Mouse (Mus musculus) layer of hippocampus, postnatal 10 days (tissue): ENCODE results near the gene Adgrv1. TPM values are rescaled to one million over a fixed set of nuclear protein-coding genes. Genes with fewer than 3 reads are reported as not detected.
"Not testable (repeated sequence)": the region's sequence is repeated elsewhere in the genome, so short reads cannot be mapped to it uniquely, and the experiment has no call there.

Experiments used
- DNase-seq, 2 experiments: peaks; one replicate each; pipeline ENCODE4 v3.0.0; 2021; ENCODE audit warnings: low spot score in 2 of 2
- total RNA-seq, 2 experiments: library from RNA; stranded (reverse); gene quantifications; 2 replicates each; pipeline ENCODE4 v1.2.3; 2021

Gene Adgrv1
- total RNA-seq, 2 experiments from 2014 or later = 5.9 to 6.0 TPM

DNA sequence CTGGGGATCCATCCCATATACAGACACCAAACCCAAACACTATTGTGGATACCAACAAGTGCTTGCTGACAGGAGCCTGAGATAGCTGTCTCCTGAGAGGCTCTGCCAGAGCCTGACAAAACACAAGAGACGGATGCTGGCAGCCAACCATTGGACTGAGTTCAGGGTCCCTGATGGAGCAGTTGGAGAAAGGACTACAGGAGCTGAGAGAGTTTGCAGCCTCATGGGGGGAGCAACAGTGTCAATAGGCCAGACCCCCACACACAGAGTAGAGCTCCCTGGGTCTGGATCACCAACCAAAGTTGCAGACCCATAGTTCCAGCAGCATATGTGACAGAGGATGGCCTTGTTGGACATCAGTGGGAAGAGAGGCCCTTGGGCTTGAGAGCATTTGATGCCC, 5.1 kb downstream of the Adgrv1 start:
- not testable (repeated sequence) for DNase-seq

DNA sequence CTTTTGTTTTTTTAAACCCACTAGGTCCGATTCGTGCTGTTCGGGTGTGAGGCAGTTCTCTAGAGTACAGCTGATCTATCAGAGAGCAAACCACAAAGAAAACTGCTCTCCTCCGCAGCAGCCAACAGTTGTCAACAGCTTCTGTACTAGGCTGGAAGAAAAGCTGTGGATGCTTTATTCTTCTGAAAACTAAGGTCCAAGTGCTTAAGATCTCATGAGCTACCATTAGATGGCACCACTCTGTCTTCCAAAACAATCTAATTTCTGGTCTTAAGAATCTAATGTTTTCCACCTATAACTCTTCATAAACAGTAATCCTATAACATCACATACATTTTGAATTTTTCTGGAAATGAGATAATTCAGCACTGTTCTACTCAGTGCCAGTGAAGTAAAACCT, 22.6 kb downstream of the Adgrv1 start:
- DNase-seq = no peak

DNA sequence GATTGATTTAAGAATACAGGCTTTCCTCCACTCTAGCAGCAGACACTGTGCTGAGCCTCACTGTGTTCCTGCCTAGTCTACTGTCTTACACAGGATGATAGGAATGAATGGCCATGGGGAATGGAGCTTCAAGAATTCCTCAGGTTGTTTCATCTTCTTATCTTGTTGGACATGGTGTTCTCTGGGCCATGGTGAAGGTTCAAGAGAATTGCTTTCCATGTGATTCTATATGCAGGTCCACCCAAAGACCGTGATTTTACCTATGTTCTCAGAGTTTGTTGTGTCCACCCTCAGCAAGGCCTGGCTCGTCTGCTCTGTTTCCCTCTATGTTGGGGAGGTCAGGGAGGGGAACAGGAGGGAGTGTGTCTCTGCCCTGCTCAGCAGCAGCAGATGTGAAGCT, 26.0 kb downstream of the Adgrv1 start:
- no peak for DNase-seq

DNA sequence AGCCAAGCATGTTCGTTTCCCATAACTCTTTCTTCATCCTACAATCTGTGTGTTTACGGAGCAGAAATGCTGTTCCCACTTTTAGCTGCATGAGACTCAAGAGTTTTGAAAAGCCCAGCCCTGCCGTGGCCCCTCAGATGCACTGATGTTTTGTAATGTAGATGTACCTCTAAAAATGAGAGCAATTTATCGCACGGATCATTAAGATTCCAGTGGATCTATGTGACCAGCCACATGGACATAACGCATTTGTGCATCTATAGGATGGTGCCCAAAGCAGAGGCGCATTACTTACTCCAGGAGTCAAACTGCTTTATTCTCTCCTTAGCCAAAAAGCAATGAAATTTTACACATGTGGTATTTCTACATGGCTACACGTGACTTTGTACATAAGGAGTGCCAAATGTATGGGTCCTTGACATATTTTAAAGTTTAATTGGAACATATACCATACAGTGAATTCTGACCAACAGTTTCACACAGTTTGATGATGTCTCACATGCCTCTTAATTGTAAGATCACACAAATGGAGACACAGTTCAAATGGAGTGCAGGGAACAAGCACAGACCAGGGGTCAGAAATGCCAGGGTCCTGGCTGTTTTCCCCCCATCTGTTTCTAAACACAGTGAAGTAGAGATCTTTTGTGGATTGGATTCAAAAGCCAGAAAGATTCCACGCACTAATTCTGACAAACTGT, 35.9 kb downstream of the Adgrv1 start:
- no peak for DNase-seq

DNA sequence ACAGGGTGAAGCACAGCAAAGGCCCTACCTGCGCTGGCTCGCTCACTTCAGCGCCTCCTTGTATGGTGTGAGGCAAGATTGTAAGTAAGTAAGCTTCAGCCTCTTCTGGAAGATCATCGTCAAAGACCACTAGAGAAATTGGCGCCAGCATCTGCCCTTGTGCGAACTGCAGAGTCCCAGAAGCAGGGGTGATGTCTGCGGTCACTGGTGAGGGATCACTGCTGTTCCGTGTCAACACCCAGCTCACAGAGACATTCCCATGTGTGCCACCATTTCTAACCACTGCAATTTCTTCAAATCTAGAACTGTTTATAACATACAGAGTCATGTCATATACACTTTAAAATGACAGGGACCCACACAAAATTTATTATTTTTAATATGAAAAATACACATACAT, 54.3 kb downstream of the Adgrv1 start:
- no peak for DNase-seq

DNA sequence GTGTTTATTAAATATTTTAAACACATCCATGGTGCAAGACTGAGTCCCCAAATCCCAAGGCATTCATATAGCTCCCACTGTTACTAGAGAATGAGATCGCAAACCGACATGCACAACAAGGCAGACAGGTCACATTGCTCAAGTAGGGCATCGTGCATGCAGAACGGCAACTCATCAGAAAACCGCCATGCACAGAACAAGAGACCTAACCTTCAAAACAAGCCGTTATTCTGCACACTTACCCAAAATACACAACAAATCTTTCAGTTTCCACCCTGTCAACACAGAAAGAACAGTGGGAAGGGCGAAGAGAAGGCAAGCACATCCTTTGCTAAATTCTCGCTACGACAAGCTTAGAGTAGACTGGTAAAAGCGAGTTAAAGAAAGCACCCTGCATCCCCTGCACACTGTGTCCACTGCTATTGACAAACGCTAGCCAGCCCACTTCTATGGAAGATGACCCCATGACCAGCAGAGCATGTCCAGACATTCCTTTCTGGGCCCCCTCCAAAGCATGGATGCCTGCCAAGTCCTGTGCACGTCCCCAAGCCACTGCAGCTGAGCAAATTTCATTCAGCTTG, 62.6 kb downstream of the Adgrv1 start:
- peak; percentile 34 to 39 for DNase-seq

DNA sequence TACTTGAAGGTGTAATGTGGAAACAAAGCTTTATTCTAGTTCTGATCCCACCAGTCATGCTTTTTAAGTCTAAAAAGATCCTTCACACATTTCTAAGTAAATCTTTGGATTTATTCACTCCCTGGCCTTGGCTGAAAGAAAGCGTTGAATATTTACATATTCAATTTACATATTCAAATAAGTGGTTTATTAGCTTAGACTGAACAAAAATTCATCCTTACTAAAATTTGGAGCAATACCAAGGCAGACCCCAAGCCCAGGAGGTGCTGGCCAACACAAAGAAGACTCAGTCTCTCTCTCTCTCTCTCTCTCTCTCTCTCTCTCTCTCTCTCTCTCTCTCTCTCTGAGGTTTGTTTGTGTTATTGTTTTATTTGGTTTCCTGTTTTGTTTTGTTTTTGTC, 82.9 kb downstream of the Adgrv1 start:
- no peak for DNase-seq

DNA sequence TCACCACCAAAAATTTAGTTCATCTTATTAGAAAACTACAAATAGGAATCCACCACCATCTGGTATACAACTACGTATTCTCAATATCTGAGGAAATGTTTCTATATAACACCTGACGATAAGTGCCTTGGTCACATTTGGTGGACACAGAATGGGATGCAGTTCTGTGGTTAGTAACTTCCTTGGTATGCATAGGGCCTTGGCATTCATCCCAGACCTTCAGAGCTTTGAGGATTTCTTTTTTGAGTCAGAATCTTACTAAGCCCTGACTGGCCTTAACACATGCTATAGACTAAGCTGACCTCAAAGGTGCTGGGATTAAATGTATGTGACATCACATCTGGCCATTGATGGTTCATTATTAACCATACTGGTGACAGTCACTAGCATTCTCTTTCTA, 98.0 kb downstream of the Adgrv1 start:
- DNase-seq = no peak

DNA sequence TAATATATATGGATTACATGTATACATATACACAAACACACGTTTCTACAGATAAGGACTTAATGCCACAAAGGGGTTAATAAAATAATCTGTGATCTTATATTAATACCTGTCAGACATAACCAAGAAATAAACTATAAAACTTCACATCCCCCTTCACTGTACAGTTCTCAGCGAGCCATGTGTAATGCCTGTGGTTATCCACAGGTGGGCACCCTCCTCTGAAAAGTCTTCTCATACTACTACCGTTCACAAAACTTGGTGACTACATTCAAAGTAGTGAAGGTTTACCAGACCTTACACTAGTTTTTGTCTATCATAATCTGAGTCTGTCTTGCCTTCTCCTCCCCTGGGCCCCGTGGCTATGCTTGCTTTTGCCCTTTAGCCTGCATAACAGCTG, 106.3 kb downstream of the Adgrv1 start:
- no peak for DNase-seq

DNA sequence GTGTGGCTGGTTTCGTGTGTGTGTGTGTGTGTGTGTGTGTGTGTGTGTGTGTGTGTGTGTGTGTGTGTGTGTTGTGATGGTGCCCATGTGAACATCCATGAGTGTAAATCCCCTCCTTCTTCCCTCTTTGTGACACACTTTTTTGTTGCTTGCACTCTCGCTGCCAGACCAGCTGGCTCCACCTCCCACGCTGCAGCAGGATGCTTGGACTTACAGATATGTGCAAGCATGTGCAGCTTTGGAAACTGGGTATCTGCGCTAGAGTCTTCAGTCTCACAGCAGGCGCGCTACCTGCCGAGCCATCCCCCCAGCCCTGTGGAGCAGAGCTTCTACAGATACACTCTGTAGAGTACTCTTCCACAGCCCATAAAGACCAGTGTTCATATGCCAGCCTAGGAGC, 122.8 kb downstream of the Adgrv1 start:
- DNase-seq = peak; percentile 29 to 44

DNA sequence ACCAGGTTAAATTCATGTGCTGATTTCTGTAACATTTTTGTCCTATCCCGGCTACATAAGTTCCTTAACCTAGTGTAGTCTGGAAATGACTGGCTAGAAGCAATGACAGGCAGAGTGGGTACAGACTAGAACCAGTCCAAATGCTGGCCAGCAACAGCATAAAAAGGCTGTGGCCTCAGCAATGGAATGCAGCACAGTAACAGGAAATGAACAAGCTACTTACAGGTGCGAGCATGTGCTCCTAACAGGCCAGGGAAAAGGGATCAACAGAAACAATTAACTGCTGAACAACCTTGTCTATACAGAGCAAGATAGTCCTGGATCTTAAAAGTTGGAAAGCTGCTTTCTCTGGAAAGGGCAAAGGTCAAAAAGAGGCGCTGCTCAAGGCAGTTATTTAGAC, 135.9 kb downstream of the Adgrv1 start:
- DNase-seq = no peak

DNA sequence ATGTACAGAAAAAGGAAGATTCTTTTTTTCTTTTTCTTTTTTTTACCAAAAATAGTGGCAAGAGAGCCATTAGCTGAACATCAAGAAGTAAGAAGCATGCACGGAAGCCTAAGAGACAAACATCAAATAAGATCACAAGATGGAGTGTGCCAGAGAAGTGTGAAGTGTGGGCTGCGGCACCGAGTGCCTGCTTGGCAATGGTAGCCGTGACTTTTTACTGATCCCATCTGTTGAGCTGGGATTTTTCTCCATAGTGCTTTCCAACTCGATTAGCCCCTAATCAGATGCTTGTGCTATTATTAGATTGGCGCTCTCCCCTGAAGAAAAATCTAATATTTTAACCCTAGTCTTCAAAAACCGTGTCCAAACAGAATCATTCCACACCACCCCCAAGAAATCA, 141.0 kb downstream of the Adgrv1 start:
- peak in 1 of 2 experiments; percentile 10 for DNase-seq

DNA sequence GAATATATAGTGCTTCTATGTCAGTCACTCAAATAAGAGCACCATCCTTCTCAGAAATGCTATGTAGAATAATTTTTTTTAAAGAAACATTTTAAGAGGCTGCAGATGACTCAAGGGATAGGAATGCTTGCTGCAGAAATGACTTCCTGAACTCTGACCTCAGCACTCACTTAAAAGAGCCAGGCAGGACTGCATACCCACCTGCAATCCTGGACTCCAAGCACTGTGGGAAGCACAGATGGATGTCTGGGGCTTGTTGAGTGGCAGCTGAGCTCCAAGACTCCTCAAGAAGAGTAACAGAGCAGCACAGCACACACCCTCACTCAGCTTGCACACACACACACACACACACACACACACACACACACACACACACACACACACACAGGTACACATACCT, 146.0 kb downstream of the Adgrv1 start:
- no peak for DNase-seq

DNA sequence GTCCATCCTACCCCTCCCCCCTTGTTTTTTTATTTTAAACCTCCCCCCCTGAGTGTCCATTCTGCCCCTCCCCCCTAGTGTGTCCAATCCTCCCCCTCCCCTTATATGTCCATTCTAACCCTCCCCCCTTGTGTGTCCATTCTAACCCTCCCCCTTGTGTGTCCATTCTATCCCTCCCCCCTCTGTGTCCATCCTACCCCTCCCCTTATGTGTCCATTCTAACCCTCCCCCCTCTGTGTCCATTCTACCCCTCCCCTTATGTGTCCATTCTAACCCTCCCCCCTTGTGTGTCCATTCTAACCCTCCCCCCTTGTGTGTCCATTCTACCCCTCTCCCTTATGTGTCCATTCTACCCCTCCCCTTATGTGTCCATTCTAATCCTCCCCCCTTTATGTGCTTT, 159.2 kb downstream of the Adgrv1 start:
- DNase-seq = no peak

DNA sequence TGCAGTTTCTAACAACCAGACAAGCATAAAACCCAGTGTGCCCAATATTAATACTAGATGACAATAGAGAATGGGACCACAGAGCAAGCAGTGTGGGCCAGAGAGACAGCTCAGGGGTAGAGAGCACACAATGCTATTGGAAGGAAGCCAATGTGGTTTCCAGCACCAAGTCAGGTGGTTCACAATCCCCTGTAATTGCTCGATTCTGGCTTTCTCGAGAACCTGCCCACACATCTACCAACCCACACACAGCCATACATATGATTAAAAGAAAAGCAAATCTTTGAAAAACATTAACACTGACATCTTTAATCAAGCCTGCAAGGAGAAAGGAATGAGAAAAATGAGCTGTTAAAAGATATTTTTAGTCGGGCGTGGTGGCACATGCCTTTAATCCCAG, 166.3 kb downstream of the Adgrv1 start:
- DNase-seq = no peak

DNA sequence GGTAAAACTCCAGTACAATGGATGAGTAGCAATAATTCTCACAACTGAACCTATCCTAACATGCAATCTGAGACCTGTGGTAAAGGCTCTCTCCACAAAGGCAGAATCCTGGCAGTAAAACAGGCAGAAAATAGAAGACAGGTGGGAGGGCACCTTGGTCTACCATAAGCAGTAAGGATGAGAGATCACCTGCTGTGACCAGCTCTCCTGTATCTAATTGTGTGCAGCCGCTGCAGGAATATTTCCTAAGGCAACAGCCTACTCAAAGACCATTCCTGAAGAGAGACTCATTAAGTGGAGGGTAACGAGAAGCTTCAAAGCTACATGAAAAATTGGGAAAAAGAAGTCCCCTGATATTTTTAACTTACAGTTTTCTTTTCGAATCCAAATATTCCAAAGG, 167.2 kb downstream of the Adgrv1 start:
- no peak for DNase-seq

DNA sequence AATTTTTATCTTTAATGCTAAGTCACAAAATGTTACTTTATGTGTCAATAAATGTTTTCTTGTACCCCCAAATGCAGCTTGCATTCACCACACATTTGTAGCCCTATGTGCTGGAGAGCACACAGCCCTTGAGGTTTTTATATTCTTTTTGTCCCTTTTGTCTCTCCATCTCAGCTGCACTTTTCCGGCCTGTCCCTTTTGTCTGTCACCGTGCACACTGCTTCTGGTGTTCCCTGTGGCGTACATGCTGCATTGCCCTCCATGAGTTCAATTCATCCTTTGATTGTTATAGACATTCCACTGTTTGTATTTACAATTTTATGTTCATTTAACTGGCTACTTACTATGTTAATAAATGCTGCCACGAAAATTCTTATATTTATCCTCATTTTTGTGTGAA, 183.3 kb downstream of the Adgrv1 start:
- DNase-seq = no peak

DNA sequence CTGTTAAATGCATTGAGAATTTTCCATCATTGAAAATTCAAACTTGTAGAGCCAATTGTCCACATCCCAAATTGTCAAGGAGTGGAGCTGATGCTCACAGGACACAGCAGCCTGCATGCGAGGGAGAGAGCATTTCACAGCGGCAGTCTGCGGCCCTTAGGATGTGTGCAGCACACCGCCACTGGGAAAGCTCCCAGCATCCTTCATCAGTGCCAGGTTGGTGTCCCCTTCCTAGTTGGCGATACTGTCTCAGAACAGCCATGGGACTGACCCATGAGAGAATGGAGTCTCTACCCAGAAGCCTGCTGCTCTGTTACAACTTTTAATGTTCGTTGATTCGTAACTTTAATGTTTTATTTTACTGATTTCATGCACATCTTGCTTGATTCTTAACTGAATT, 183.8 kb downstream of the Adgrv1 start:
- DNase-seq = no peak

DNA sequence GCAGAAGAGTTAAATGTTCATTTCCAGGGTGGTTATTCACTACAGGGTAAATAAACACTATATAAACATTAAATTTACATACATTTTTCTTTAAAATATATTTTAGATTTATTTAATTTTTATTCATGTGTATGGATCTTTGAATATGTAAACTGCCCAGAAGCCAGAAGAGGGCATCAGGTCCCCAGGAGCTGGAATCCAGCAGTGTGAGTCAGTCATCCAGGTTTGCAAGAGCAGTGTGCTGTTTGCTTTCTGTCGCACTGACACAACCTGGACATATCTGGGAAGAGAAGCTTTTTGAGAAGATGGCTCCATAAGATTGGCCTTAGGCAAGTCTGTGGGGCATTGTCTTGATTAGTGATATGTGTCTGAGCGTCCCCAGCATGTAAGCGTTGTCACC, 191.5 kb downstream of the Adgrv1 start:
- DNase-seq = no peak

DNA sequence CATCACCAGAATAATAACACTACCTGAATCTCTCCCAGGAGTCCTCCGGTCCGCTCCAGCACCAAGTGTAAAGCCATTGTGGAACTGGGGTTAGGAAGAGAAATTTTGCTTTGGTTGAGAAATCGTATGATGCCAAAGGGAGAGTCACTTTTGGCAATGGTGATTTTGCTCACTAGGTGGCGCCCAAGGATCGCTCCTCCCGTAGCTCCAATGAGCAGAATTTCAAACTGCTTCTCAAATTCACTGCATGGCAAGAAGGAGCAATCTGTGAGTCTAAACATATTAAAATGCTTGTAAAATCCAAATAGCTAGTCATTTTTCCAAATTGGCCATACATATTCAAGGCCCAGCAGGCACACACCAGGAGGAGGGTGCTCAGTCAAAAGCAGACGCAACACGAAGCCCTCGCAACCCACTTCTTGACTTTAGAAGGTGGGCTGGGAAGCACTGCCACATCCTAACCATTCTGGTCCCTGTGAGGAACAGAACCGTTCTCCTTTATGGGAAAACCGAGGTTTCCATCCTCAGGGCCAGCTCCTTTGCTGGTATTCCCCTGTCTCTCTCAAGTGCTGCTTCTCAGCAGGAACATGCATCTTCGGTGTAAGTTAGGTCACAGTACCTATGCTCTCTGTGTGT, 193.4 kb downstream of the Adgrv1 start:
- peak; percentile 91 for DNase-seq

DNA sequence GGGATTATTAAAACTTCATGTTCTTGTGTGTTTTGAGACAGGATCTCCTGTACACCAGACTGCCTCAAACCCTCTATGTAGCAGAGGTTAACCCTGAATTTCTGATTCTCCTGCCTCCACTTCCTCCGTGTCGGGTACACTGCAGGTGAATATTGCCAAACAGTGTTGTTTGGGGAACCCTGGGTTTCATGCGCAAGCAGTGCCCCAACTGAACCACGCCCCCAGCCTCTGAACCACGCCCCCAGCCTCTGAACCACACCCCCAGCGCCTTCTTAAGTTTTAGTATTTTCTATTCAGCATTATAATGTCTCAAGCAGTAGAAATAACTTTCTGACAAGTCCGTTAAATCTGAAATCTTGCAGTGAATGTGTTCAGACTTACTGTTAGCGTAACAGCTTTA, 195.9 kb downstream of the Adgrv1 start:
- DNase-seq = no peak

DNA sequence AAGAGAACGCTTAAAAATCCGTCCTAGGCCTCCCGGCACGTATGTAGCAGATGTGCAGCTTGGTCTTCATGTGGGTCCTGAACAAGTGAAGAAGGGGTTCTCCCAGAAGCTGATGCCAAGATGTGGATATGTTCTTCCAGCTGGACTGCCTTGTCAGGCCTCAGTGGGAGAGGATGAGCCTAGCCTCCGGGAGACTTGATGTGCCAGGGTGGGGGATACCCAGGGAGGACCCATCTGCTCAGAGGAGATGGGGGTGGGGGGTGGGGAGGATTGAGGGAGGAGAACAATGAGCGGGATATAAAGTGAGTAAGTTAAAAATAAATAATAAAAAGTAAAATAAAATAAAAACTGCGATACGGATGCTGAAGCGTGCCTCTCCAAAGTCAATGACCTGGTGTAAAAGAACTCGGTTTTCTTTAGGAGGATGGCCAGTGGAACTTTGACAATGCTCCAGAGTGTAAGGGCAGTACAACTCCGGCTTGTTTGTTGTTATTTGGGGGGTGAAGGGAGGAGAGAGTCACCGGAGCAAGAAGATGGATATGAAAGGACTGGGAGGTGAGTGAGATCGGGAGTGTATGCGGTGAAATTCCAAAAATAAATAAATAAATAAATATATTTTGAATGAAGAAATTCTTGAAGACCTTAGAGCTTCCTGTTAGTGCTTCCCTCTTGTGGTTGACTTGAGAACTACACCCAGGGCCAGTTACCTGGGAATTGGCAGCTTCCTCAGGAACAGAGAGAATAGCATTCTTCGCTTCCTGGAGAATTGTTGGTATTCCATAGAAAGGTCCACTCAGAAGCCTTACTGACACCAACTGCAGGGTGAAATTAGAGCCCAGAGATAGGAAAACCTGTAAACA, 205.8 kb downstream of the Adgrv1 start:
- DNase-seq = peak; percentile 55 to 63
